Mouse (Mus musculus) liver, postnatal 0 days (tissue): Measurements from ENCODE around the gene Tor2a.

Source experiments
- CTCF ChIP-seq: sonication (generic); IDR thresholded peaks from 2 replicates; pipeline ENCODE4 v1.5.1; 2016; ENCODE audit warnings: antibody characterized with exemption, low read depth
- EP300 ChIP-seq: IDR thresholded peaks from 2 replicates; pipeline ENCODE4 v1.6.1; 2016; ENCODE audit warnings: antibody characterized with exemption, low read depth, mild to moderate bottlenecking

DNA sequence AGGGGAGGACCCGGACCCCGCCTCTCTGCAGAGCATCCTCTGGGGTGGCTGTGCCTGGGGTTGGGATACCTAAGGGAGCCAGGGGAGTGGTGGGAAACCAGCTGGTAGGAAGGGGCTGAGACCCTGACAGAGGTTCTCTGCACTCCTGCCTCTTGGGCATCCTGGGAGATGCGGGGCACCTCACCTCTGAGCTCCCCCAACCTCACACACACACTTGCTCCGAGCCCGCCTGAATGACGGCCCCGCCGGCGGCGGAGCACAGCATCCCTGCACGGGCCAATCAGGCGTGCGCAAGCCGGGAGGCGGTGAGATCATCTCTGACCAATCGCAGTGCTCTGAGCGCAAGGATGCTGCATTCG, 14.9 kb upstream of the Tor2a start:
- TF ChIP-seq CTCF (no peak), EP300 (no peak)
